Mouse (Mus musculus): ENCODE data around the gene Ccdc120.

- TF ChIP-seq CTCF (IDR thresholded peaks at IDR 0.05; ENCODE audit: low read depth) (no peak), EP300 (IDR thresholded peaks at IDR 0.05; ENCODE audit: low read depth) (no peak)
These were observed 26.6 kb downstream of the Ccdc120 start for GRCm38 (mm10) chrX:7724135-7724534.
